Mouse (Mus musculus): ENCODE results near the gene Psmd11.
"Not testable (repeated sequence)": the region's sequence is repeated elsewhere in the genome, so short reads cannot be mapped to it uniquely, and the experiment has no call there.

The Psmd11 gene

GRCm38 (mm10) chr11:80426029-80426813, 2.2 kb upstream of the Psmd11 start:
- not testable (repeated sequence) for DNase-seq (ENCODE audit: low spot score in 2 of 2)

GRCm38 (mm10) chr11:80429009-80429475, 627 bp downstream of the Psmd11 start:
- peak in 1 of 2 experiments; percentile 59 for DNase-seq (ENCODE audit: low spot score in 2 of 2)

GRCm38 (mm10) chr11:80429500-80430166, 1.2 kb downstream of the Psmd11 start:
- no peak for DNase-seq (ENCODE audit: low spot score in 2 of 2)

GRCm38 (mm10) chr11:80430366-80430910, 2.0 kb downstream of the Psmd11 start:
- no peak for DNase-seq (ENCODE audit: low spot score in 2 of 2)

DNA sequence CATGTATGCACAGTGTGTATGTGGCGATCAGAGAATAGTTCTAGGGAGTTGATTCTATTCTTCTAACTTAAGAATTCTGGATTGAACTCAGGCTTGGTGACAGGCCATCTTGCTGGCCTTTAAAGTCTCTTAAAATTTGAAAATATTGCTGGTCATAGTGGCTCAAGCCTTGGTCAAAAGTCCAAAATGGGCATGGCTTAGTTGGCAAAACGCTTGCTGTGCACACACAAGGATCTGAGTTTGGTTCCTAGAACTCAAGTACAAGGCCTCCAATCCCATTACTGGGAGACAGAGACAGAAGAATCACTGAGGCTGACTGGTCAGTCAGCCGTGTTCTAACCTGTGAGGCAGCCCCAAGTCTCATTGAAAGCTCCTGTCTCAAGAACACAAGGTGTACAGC, 18.5 kb downstream of the Psmd11 start:
- DNase-seq (ENCODE audit: low spot score in 2 of 2), result no peak

DNA sequence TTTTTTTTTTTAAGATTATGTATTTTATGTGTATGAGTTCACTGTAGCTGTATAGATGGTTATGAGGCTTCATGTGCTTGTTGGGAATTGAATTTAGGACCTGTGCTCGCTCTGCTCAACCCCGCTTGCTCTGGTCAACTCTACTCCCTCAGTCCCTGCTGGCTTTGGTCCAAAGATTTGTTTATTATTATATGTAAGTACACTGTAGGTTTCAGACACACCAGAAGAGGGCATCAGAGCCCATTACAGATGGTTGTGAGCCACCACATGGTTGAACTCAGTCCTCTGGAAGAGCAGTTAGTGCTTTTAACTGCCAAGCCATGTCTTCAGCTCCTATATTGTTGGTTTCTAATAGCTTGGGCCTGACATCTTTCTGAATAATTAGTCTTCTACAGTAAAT, 21.4 kb downstream of the Psmd11 start:
- no peak for DNase-seq (ENCODE audit: low spot score in 2 of 2)

DNA sequence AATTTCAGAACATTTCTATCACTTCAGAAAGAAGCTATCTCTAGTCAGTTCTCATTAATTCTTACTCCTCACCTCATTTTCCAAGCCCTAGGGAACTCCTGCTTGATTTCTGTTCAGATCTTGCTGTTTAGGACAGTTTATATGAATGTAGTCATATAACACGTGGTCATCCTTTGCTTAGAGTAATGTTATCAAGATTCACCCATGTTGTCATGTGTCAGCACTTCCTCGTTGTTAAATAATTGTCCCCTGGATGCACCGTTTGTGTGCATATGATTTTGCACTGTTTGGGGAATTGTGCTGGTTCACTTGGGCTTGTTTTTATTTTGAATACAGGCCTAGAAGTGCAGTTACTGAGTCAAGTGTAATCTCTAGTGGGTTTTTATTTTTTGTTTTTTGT, 23.8 kb downstream of the Psmd11 start:
- no peak for DNase-seq (ENCODE audit: low spot score in 2 of 2)

DNA sequence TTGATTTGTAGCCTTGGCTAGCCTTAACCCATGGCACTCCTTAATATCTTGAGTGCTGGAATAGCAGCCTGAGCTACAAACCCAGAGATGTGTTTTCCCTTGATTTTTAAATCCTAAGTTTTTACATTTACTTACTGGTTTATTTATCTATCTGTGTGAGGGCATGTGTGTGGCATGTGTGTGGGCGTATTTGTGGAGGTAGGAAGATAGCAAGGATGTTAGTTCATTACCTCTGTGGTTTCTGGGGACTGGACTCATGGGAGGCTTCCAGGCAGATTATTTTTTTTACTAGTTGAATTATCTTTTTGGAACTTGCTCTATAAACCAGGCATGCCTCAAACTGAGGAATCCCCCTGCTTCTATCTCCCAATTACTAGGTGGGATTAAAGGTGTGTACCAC, 24.8 kb downstream of the Psmd11 start:
- no peak for DNase-seq (ENCODE audit: low spot score in 2 of 2)

DNA sequence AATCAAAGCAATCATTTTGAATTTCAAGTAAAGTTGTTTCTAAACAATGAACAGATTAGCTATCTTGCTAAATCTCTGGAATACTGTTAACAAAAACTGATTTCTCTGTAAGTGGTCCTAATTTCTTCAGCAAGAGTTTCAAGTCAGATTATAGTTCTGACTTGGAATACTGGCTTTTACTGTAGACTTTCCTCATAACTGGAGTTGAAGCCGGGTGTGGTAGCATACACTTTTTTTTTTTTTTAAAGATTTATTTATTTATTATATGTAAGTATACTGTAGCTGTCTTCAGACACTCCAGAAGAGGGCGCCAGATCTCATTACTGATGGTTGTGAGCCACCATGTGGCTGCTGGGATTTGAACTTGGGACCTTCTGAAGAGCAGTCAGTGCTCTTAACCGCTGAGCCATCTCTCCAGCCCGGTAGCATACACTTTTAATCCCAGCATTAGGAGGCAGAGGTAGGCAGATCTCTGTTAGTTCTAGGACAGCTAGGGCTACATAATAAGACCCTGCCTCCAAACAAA, 35.3 kb downstream of the Psmd11 start:
- DNase-seq (ENCODE audit: low spot score in 2 of 2), result not testable (repeated sequence)

DNA sequence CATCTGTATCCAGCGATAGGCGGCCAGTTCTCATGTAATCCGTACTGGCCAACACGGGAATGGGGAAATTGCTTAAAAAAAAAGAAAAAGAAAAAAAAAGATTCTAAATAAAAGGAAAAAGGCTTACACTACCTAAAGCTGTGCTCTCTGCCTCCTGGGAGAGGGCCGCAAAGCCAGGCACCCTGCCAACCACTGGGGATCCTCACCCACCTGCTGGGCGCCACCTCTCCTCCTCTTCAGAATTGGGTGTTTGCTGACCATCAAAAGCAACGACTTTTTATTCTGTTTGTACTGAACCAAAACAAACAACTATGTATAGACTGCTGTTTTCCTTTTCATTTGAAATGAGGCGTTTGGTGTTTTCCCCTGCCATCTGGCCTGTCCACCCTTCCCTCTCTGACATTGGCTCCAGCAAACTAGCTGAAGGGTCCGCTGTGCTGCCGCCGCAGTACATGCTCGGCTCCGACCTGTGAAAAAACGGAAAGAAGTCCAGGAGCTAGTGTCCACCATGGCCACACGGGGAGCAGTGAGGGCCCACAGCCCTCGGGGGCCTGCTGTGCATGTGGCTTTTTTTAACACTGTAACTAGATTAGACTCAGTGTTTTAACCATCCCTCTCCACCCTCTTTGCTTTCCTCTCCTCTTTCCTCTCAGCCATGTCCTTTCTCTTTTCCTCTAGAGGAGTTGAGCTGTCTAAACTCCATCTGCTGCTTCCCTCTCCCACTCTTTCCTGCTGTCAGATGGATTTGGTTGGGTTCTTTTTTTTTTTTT, 43.6 kb downstream of the Psmd11 start:
- DNase-seq (ENCODE audit: low spot score in 2 of 2), result no peak

DNA sequence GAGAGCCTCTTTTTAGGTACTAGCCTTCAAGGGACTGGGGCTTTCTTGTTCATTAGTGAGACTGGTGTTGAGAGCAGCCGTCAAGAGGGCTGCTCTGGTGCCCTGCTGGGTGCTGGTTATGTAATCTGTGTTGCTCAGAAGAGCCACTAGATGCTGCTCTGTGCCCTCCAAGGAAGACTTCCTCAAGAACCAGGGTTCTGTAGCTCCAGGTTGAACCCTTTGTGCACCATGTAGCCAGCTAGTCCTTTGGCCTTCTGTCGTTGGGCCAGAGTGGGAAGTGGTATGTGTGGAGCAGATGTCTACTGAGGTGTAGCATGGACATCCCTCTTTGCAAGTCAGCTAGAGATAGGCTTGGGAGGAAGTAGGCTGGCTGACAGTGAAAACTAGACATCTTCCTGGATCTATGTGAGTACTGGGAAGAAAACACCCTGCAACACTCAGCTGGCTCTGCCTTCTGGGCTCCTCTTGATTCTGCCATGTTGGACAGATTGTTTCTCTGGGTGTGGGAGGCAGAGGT, 45.8 kb downstream of the Psmd11 start:
- DNase-seq (ENCODE audit: low spot score in 2 of 2), result no peak

- DNase-seq (ENCODE audit: low spot score in 2 of 2), result no peak
These were observed 46.4 kb downstream of the Psmd11 start for GRCm38 (mm10) chr11:80474846-80475245.

DNA sequence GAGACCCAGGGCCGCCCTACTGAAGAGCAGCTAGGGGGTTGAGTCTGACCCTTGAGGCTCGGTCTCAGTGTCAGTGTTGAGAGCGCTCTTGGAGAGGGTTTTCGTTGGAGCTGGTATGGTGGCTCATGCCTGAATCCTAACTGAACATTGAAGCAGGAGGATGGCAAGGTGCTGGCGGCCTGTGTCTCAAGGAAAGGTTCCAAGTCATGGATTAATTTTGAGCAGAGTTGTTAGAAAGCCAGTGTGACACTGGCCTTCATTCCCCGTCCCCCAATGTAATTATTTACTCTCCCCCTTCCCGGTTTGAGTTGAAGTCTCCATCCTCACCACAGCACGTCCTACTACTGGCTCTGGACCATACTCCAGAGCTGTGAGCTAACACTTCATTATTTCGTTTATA, 47.1 kb downstream of the Psmd11 start:
- DNase-seq (ENCODE audit: low spot score in 2 of 2), result no peak

- DNase-seq (ENCODE audit: low spot score in 2 of 2), result peak; percentile 75 to 82
These were observed 48.1 kb downstream of the Psmd11 start, which contains the start of gene Cdk5r1 for GRCm38 (mm10) chr11:80476222-80477189. TSS of gene Cdk5r1 (plus strand) at chr11:80477023.

DNA sequence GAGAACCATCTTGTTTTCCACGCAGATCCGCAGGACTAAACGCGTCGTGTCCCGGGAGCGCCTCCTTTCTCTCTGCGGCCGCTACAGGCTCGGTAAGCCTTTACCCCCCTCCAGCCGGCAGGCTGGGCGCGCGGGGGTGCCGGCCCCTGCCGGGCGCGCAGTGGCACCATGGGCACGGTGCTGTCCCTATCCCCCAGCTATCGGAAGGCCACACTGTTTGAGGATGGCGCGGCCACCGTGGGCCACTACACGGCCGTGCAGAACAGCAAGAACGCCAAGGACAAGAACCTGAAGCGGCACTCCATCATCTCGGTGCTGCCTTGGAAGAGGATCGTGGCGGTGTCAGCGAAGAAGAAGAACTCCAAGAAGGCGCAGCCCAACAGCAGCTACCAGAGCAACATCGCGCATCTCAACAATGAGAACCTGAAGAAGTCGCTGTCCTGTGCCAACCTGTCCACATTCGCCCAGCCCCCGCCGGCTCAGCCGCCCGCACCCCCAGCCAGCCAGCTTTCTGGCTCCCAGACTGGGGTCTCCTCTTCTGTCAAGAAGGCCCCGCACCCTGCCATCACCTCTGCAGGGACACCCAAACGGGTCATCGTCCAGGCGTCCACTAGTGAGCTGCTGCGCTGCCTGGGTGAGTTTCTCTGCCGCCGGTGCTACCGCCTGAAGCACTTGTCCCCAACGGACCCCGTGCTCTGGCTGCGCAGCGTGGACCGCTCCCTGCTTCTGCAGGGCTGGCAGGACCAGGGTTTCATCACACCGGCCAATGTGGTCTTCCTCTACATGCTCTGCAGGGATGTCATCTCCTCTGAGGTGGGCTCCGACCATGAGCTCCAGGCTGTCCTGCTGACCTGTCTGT, 49.2 kb downstream of the Psmd11 start:
- DNase-seq (ENCODE audit: low spot score in 2 of 2), result no peak

- DNase-seq (ENCODE audit: low spot score in 2 of 2), result no peak
These were observed 50.4 kb downstream of the Psmd11 start for GRCm38 (mm10) chr11:80478694-80479412.

- no peak for DNase-seq (ENCODE audit: low spot score in 2 of 2)
These were observed 51.0 kb downstream of the Psmd11 start for GRCm38 (mm10) chr11:80479425-80479824.

Measured in urinary bladder, postnatal 4 days (tissue).